In the genomic region with DNA sequence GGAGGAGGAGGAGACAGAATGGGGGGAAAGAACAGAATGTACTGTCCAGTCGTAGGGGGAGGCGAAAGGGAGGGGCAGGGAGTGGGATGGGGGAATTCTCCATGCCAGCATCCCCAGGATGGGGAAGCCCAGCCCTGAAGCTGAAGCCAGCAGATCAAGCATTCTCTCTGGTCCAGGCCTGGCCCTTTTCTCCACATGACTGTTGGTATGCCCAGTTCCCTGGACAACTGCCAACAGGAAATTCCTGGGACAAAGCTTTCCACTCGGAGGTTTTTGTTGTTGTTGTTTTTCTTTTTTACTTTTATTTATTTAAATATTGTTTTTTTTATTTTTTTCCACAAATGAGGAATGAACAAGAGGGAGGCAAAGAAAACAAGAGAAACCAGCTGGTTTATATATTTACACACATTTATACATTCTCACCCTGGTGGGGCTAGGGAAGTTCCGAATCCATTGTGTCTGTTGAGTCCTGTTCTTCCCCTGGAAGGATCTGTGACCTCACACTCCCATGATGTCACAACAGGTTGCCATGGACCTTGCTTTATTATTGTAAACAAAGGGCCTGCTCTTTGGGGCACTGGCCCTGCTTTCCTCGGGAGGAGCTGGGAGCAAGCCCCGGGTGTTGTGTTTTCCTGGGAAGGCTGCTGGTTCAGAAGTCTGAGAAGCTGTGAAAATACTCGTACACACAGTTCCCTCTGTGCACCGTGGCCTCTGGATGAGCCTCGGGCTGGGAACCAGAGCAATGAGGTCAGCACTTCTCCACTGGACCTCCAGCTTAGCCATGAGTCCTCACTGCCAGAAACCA, we compare ENCODE assay signal across 8 mouse cellular contexts.
DNase-seq lines count a peak whose midpoint lies in the region; ATAC-seq and TF ChIP-seq lines count a peak whose summit lies in the region.

No protein-coding gene starts in this region.

- ATAC-seq in stomach, embryonic 16.5 days (ENCODE audit: insufficient read depth, low FRiP score), result peak; percentile 65; the same call in 1 of the 2 replicates

- H3K9me3 ChIP-seq in stomach, embryonic 16.5 days (replicated peaks; ENCODE audit: control insufficient read depth, low read length), result no peaks in the 10 kb centered on the region

- 19% methylated on average over 9 of the region's 9 CpGs for WGBS in lung, adult 2 months
- WGBS in stomach, embryonic 16.5 days, result 15% methylated on average over 8 of the region's 9 CpGs

- H3K27ac ChIP-seq in left cerebral cortex, adult 2 months, result peak overlapping the region; percentile 64
- peak overlapping the region; percentile 79 for H3K27ac ChIP-seq in stomach, embryonic 16.5 days (ENCODE audit: low read length)

- H3K4me1 ChIP-seq in lung, adult 2 months (ENCODE audit: control insufficient read depth, insufficient read depth, low read length), result no peaks in the 10 kb centered on the region; the same call in 1 of the 2 replicates
- H3K4me1 ChIP-seq in stomach, embryonic 16.5 days (ENCODE audit: control insufficient read depth, insufficient read depth, low read length), result peaks cover 12% of the 10 kb centered on the region

- no peaks in the 10 kb centered on the region for H3K27me3 ChIP-seq in stomach, embryonic 16.5 days (ENCODE audit: control insufficient read depth, insufficient read depth, low read length)

- no peak for DNase-seq in left cerebral cortex, adult 2 months (ENCODE audit: extremely low spot score in 1 of 2, low spot score in 2 of 2)
- no peak for DNase-seq in left cerebral cortex, adult 11 months (ENCODE audit: low spot score)
- DNase-seq in brain, embryonic 14.5 days (ENCODE audit: low read depth), result peak; percentile 74
- peak; percentile 57 for DNase-seq in gastrocnemius, postnatal 10 days
- DNase-seq in hindlimb bud, embryonic 11.5 days (ENCODE audit: extremely low spot score, low read depth, low spot score), result peak; percentile 30
- DNase-seq in lung, adult 2 months, result peak; percentile 49
- no peak for DNase-seq in thymus, adult 18-20 months

- H3K36me3 ChIP-seq in stomach, embryonic 16.5 days (ENCODE audit: control insufficient read depth, insufficient read depth, low read length), result no peaks in the 10 kb centered on the region

- H3K4me3 ChIP-seq in left cerebral cortex, adult 2 months, result no peak overlapping the region
- H3K4me3 ChIP-seq in lung, adult 2 months (replicated peaks; ENCODE audit: extremely low read depth, low read depth, low read length), result no peak overlapping the region
- no peak overlapping the region for H3K4me3 ChIP-seq in stomach, embryonic 16.5 days (replicated peaks; ENCODE audit: low read length)

- TF ChIP-seq POLR2A in brain, embryonic 14.5 days (IDR thresholded peaks at IDR 0.05; ENCODE audit: borderline replicate concordance, extremely low read depth, insufficient read depth, insufficient read length, poor library complexity, severe bottlenecking), result no peak
- TF ChIP-seq POLR2A in lung, adult 2 months (IDR thresholded peaks at IDR 0.05; ENCODE audit: borderline replicate concordance, extremely low read depth, low read depth, low read length), result no peak

- intact Hi-C loops in left cerebral cortex, adult 2 months (cut with DNase I), result loop anchor here (10.0 kb wide), 1 partner anchor 150 kb away; no protein-coding TSS in a partner anchor

- H3K9ac ChIP-seq in stomach, embryonic 16.5 days (ENCODE audit: low read length), result no peak overlapping the region; the same call in 1 of the 2 replicates

- no peak for TF ChIP-seq CTCF in left cerebral cortex, adult 2 months (IDR thresholded peaks at IDR 0.05)
- no peak for TF ChIP-seq CTCF in brain, embryonic 14.5 days (IDR thresholded peaks at IDR 0.05; ENCODE audit: borderline replicate concordance, extremely low read depth, insufficient read depth, insufficient read length)
- no peak for TF ChIP-seq CTCF in lung, adult 2 months (IDR thresholded peaks at IDR 0.05; ENCODE audit: insufficient read depth, low read length)

- H3K4me2 ChIP-seq in stomach, embryonic 16.5 days (ENCODE audit: low read depth, low read length), result no peak overlapping the region

Comparison
In these comparisons a context has a peak if more than half of its experiments do, and no peak if none do; other contexts are left out.
1. DNase-seq: peak in brain, embryonic 14.5 days (single experiment), gastrocnemius, postnatal 10 days (single experiment), hindlimb bud, embryonic 11.5 days (single experiment) and lung, adult 2 months (single experiment); none in left cerebral cortex, adult 2 months (0 of 2), left cerebral cortex, adult 11 months (single experiment) and thymus, adult 18-20 months (0 of 2).